Mouse (Mus musculus): Measurements from ENCODE around the gene 2310009B15Rik. TPM values are rescaled to one million over a fixed set of nuclear protein-coding genes. Genes with fewer than 3 reads are reported as not detected.

Gene 2310009B15Rik
- polyA plus RNA-seq, 1 experiment from 2014 or later, result 48.1 TPM

- H3K9me3 ChIP-seq (ENCODE audit: control insufficient read depth, low read length), result no peaks in the 10 kb centered on the region
- 27% methylated on average over 27 of the region's 27 CpGs for WGBS
- peaks cover 7% of the 10 kb centered on the region for H3K4me1 ChIP-seq (replicated peaks; ENCODE audit: control insufficient read depth, insufficient read depth, low read length)
- no peak overlapping the region for H3K4me2 ChIP-seq (ENCODE audit: low read depth, low read length)
- H3K27ac ChIP-seq (ENCODE audit: low read length), result no peak overlapping the region
- ATAC-seq (ENCODE audit: low read depth), result no peak
- no peak overlapping the region for H3K9ac ChIP-seq (ENCODE audit: low read length)
- H3K27me3 ChIP-seq (ENCODE audit: control insufficient read depth, insufficient read depth, low read depth, low read length), result peaks cover 80% of the 10 kb centered on the region
- no peaks in the 10 kb centered on the region for H3K36me3 ChIP-seq (ENCODE audit: control insufficient read depth, insufficient read depth, low read length)
- H3K4me3 ChIP-seq (ENCODE audit: low read length), result peak overlapping the region; percentile 3; the same call in 1 of the 2 replicates
These were observed 18.6 kb downstream of the 2310009B15Rik start for GRCm38 (mm10) chr1:138837786-138838743.

GRCm38 (mm10) chr1:138835355-138835900 lies 21.2 kb downstream of the 2310009B15Rik start:
- Histone ChIP-seq H3K4me1 (replicated peaks; ENCODE audit: control insufficient read depth, insufficient read depth, low read length) (no peaks in the 10 kb centered on the region), H3K36me3 (ENCODE audit: control insufficient read depth, insufficient read depth, low read length) (no peaks in the 10 kb centered on the region), H3K9me3 (ENCODE audit: control insufficient read depth, low read length) (no peaks in the 10 kb centered on the region), H3K27me3 (ENCODE audit: control insufficient read depth, insufficient read depth, low read depth, low read length) (peaks cover 79% of the 10 kb centered on the region), H3K9ac (ENCODE audit: low read length) (no peak overlapping the region), H3K4me3 (ENCODE audit: low read length) (no peak overlapping the region), H3K27ac (ENCODE audit: low read length) (no peak overlapping the region), H3K4me2 (ENCODE audit: low read depth, low read length) (no peak overlapping the region)
- peak; percentile 54; the same call in 1 of the 2 replicates for ATAC-seq (ENCODE audit: low read depth)
- 0% methylated on average over 3 of the region's 3 CpGs for WGBS

- 3% methylated on average over 16 of the region's 16 CpGs for WGBS
- H3K27ac ChIP-seq (ENCODE audit: low read length), result no peak overlapping the region
- peak overlapping the region; percentile 21 for H3K4me3 ChIP-seq (ENCODE audit: low read length)
- no peaks in the 10 kb centered on the region for H3K36me3 ChIP-seq (ENCODE audit: control insufficient read depth, insufficient read depth, low read length)
- H3K4me2 ChIP-seq (ENCODE audit: low read depth, low read length), result peak overlapping the region; percentile 42
- no peak overlapping the region for H3K9ac ChIP-seq (ENCODE audit: low read length)
- peaks cover 45% of the 10 kb centered on the region for H3K27me3 ChIP-seq (ENCODE audit: control insufficient read depth, insufficient read depth, low read depth, low read length)
- ATAC-seq (ENCODE audit: low read depth), result no peak
- no peaks in the 10 kb centered on the region for H3K4me1 ChIP-seq (replicated peaks; ENCODE audit: control insufficient read depth, insufficient read depth, low read length)
- no peaks in the 10 kb centered on the region for H3K9me3 ChIP-seq (ENCODE audit: control insufficient read depth, low read length)
These were observed 25.3 kb downstream of the 2310009B15Rik start for GRCm38 (mm10) chr1:138831309-138831708.

- Histone ChIP-seq H3K4me1 (replicated peaks; ENCODE audit: control insufficient read depth, insufficient read depth, low read length) (no peaks in the 10 kb centered on the region), H3K4me3 (ENCODE audit: low read length) (no peak overlapping the region), H3K9me3 (ENCODE audit: control insufficient read depth, low read length) (no peaks in the 10 kb centered on the region), H3K27ac (ENCODE audit: low read length) (no peak overlapping the region), H3K27me3 (ENCODE audit: control insufficient read depth, insufficient read depth, low read depth, low read length) (peaks cover 8% of the 10 kb centered on the region), H3K9ac (ENCODE audit: low read length) (no peak overlapping the region), H3K36me3 (ENCODE audit: control insufficient read depth, insufficient read depth, low read length) (no peaks in the 10 kb centered on the region), H3K4me2 (ENCODE audit: low read depth, low read length) (no peak overlapping the region)
- WGBS, result 35% methylated on average over 6 of the region's 6 CpGs
- no peak for ATAC-seq (ENCODE audit: low read depth)
These were observed 29.8 kb downstream of the 2310009B15Rik start for GRCm38 (mm10) chr1:138826841-138827240.

- H3K36me3 ChIP-seq (ENCODE audit: control insufficient read depth, insufficient read depth, low read length), result no peaks in the 10 kb centered on the region
- no peak overlapping the region for H3K4me3 ChIP-seq (ENCODE audit: low read length)
- no peak overlapping the region for H3K27ac ChIP-seq (ENCODE audit: low read length)
- H3K27me3 ChIP-seq (ENCODE audit: control insufficient read depth, insufficient read depth, low read depth, low read length), result peaks cover 3% of the 10 kb centered on the region
- WGBS, result 91% methylated on average over 1 of the region's 1 CpGs
- H3K9me3 ChIP-seq (ENCODE audit: control insufficient read depth, low read length), result no peaks in the 10 kb centered on the region
- H3K4me2 ChIP-seq (ENCODE audit: low read depth, low read length), result no peak overlapping the region
- no peaks in the 10 kb centered on the region for H3K4me1 ChIP-seq (replicated peaks; ENCODE audit: control insufficient read depth, insufficient read depth, low read length)
- H3K9ac ChIP-seq (ENCODE audit: low read length), result no peak overlapping the region
- no peak for ATAC-seq (ENCODE audit: low read depth)
These were observed 33.7 kb downstream of the 2310009B15Rik start for GRCm38 (mm10) chr1:138822985-138823322.

- Histone ChIP-seq H3K4me3 (ENCODE audit: low read length) (no peak overlapping the region), H3K4me2 (ENCODE audit: low read depth, low read length) (no peak overlapping the region), H3K9me3 (ENCODE audit: control insufficient read depth, low read length) (no peaks in the 10 kb centered on the region), H3K36me3 (ENCODE audit: control insufficient read depth, insufficient read depth, low read length) (no peaks in the 10 kb centered on the region), H3K9ac (ENCODE audit: low read length) (no peak overlapping the region), H3K4me1 (replicated peaks; ENCODE audit: control insufficient read depth, insufficient read depth, low read length) (no peaks in the 10 kb centered on the region), H3K27me3 (ENCODE audit: control insufficient read depth, insufficient read depth, low read depth, low read length) (peaks cover 3% of the 10 kb centered on the region), H3K27ac (ENCODE audit: low read length) (no peak overlapping the region)
- no peak for ATAC-seq (ENCODE audit: low read depth)
- WGBS, result 80% methylated on average over 7 of the region's 7 CpGs
These were observed 34.2 kb downstream of the 2310009B15Rik start for GRCm38 (mm10) chr1:138822255-138822984.

Other genes starting within 250 kb of the 2310009B15Rik start
- 34.7 and 35.9 TPM in 2 replicates for gene Nek7, start 236.7 kb downstream of the 2310009B15Rik start, polyA plus RNA-seq (2015; fragmentation: Nextera tagmentation; extraction: Ambion mirVana)
- gene Lhx9, start 8.3 kb downstream of the 2310009B15Rik start, polyA plus RNA-seq (2015; fragmentation: Nextera tagmentation; extraction: Ambion mirVana), result 0.14 TPM in 1 of 2 replicates, not detected in the other
- 7.0 and 9.1 TPM in 2 replicates for gene Dennd1b, start 106.6 kb upstream of the 2310009B15Rik start, polyA plus RNA-seq (2015; fragmentation: Nextera tagmentation; extraction: Ambion mirVana)